Mouse (Mus musculus) frontal cortex, postnatal 14 days (tissue): ENCODE measurements around the gene Ilf3.
"Not testable (repeated sequence)": the region's sequence is repeated elsewhere in the genome, so short reads cannot be mapped to it uniquely, and the experiment has no call there.

Source experiments
- DNase-seq, 2 experiments: peaks; one replicate each; pipeline ENCODE4 v3.0.0; 2022; ENCODE audit warnings: low spot score in 2 of 2

Gene Ilf3

GRCm38 (mm10) chr9:21367357-21368111 lies at the start of gene Ilf3:
Ilf3 (plus strand) TSS chr9:21367871.
- peak; percentile 100 for DNase-seq

- no peak for DNase-seq
Observed at GRCm38 (mm10) chr9:21318792-21319191, 48.9 kb upstream of the Ilf3 start.

GRCm38 (mm10) chr9:21319503-21319902 lies 48.2 kb upstream of the Ilf3 start:
- no peak for DNase-seq

DNA sequence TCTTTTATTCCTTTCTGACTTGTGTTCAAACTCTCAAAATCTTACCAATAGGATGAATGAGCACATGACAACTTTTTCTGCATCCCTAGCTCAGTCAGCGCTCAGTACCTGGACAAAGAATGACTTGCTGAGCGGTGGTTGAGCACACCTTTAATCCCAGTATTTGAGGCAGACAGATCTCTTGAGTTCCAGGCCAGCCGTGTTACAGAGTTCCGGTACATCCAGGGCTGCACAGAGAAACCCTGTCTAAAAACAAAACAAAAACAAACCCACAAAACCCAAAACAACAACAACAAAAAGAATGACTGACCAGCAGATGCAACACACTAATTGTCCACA lies 47.4 kb upstream of the Ilf3 start:
- no peak for DNase-seq

DNA sequence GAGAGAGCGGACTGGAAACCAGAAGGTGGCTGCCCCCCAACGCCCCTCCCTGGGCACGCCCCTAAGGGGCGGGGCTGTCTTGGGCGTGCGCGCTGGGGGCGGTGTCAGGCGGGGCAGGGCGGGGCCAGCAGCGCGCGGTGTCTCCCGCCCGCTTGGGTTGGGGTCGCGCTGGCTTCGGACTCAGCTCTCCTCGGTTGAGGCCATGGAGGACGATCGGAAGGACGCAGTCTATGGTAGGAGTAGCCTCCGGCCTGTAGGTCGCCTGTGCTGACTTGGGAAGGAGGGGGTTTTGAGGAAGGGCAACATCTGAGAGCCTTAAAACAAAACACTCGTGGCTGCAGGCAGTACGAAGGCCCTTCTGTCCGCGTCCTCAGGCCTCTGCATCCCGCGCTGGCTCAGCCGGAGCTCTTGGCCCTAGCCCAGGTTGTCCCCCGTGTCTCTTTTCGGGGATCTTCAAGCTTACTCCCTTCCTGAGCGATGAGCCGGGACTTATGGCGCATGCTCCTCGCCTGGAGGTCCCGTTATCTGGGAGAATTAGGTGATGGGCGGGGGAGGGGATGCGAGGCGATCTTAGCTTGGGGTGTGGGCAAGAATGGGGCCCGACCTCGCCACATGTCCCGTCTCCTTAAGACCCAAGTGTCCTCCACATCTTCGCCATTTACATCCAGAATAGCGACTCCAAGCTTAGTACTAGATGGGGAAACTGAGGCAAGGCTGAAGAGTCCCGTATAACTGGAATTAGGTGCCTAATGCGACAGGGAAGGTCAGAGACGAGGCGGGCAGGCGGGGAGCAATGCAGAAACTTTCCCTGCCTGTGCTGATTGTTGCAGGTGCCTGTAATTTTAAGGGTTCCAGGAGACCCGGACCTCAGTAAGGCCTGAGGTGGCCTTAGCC lies 46.8 kb upstream of the Ilf3 start, which contains the start of gene Slc44a2:
TSS of gene Slc44a2 (plus strand) at position 80 of the 894 bp plus-strand sequence.
- peak; percentile 27 to 66 for DNase-seq

GRCm38 (mm10) chr9:21321513-21321835 lies 46.2 kb upstream of the Ilf3 start:
- DNase-seq = no peak

DNA sequence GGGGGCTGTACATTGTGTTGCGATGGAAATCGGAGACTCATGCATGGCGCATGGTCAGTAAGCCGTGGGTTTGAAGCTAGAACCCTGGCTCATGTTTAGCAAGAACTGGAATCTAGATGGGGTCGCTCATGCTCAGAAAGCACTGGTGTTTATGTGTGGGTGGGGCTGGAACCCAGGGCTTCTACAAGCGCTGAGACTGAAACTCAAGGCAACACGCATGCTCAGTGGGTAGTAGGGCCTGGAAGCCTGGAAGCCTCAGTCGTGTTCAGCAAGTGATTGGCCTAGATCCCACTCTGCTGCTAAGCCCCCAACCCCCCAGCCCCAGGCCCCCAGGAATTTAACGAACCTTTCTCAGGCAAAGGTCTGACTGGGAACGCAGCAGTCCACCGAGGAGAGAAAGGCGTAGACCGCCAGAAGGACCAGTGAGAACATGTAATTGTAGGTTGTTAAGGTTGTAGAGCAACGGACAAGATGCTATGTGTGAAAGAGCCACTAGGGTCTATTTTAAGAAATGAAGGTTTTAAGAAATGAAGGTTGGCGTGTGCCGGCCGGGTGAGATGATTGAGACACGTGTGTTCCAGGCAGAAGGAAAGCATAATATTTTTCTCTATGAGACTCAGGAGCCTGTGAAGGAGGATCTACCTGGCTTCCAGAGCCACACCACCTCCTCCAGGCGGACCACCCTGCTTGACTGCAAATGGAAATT lies 45.3 kb upstream of the Ilf3 start:
- no peak for DNase-seq

DNA sequence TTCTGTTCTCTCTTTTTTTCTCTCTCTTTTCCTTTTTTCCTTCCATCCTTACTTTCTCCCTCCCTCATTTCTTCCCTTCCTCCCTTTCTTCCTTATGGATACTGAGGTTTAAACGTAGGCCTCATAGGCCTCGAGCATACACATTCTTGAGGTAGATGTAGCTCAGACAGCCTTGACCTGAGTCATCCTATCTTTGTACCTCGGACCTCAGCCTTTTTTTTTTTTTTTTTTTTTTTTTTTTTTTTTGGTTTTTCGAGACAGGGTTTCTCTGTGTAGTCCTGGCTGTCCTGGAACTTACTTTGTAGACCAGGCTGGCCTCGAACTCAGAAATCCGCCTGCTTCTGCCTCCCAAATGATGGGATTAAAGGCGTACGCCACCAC lies 44.8 kb upstream of the Ilf3 start:
- DNase-seq = not testable (repeated sequence)

DNA sequence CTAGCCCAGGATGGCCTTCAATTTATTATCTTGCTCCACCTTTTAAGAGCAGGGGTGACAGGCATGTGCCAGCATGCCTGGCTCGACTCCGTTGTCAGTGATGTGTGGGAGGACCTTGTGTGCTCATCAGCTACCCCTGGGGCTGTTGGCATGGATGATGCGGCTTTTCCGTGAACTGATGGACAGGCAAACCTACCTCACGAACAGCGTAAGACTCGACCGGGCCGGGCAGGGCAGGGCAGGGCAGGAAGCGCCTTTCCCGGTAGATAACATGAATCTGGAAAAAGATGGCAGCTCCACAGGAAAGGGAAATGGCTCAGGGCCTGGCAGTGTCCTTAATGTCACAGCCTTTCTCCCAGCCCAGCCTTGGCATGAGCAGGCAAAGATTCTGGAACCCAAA lies 43.4 kb upstream of the Ilf3 start:
- DNase-seq = no peak

GRCm38 (mm10) chr9:21327569-21327968 lies 40.1 kb upstream of the Ilf3 start:
- no peak for DNase-seq

DNA sequence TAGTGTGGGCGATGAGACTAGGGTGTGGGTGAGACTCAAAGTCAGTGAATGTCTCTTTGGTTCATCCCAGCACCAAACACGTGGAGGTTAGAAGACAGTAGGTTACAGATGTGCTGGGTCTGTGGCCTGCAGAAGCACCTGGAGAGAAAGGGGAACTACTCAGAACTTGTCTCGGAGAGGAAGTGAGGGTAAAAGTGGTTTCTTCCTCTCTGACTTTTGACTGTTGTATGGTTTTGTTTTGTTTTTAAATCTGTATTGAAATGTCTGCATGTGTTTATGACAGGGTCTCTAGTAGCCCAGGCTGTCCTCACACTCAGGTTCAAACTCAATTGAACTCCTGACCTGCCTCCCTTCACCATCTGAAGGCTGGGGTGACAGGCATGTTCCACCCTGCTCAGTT lies 39.6 kb upstream of the Ilf3 start:
- no peak for DNase-seq

DNA sequence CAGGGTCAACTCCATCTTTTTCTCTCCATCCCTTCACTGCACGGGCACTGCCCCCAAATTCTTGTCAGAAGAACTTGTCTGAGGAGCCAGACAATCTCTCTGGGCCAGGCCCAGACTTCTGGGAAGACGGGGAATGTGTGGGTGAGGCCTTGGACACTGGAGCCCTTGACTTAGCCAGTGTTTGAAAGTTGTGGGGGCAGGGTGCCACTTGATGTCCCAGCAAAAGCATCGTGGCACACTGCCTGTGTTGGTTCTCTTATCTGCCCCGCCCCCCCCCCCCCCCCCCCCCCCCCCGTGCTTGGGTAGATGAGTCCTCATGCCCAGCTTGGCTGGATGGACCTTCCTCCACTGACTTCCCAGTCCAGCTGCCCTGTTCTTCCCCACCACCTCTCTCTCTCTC lies 38.6 kb upstream of the Ilf3 start:
- DNase-seq = no peak

DNA sequence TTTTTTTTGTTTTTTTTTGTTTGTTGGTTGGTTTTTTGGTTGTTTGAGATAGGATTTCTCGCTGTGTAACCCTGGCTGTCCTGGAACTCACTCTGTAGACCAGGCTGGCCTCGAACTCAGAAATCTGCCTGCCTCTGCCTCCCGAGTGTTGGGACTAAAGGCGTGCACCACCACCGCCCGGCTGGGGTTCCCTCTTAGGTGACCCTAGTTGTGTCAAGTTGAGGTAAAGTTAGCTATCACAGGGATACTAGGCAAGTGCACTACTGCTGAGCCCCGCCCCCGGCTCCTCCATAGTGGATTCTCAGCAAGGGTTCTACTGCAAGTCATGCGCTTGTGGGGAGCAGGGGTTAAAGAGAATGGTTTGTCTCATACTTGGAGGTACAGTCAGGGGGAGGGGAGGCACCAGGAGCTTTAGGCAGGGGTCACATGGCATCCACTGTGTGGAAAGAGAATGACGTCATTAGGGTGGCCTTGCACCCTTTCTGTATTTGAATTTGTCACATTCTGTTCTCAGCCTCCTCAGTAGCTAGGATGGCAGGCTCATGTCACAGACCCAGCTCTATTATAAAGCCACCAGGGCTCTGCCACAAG lies 37.9 kb upstream of the Ilf3 start:
- no peak for DNase-seq

GRCm38 (mm10) chr9:21331365-21332140 lies 36.1 kb upstream of the Ilf3 start:
- no peak for DNase-seq

DNA sequence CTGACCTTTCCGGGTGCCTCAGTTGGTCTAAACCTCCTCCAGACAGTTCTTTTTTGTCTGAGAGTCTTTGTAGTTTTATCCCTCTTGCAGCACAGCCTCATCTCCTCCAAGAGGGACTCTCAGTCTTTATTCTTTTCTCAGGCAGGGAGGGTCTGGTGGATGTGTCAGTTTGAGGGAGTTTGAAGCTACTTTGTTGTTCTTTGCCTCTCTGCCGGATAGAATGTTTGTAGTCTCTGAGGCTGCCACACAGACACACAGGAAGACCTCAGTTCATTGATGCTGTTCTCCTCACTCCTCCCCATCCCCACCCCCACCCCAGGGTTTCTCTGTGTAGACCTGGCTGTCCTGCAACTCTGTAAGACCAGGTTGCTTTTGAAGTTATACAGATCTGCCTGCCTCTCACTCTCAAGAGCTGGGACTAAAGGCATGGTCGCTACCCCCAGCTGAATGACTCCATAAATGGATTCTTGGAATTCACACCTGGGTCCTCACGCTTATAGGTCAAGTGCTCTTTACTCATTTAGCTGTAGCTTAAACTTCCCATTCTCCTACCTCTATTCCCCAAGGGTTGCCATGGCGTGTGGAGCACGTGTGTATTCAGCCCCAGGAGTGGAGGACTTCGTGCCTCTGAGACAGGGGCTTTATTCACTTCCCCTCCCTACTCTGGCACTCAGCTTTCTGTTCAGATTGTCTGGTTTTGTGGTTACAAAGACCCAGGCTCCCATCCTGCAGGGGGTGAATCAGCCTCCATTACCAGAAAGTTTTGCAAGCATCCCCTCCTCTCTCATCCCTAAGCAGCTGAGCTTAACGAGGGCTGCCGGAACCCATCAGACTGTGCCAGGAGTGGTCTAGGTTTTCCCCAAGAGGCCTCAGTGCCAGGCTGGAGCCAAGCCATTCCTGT lies 35.3 kb upstream of the Ilf3 start:
- no peak for DNase-seq

DNA sequence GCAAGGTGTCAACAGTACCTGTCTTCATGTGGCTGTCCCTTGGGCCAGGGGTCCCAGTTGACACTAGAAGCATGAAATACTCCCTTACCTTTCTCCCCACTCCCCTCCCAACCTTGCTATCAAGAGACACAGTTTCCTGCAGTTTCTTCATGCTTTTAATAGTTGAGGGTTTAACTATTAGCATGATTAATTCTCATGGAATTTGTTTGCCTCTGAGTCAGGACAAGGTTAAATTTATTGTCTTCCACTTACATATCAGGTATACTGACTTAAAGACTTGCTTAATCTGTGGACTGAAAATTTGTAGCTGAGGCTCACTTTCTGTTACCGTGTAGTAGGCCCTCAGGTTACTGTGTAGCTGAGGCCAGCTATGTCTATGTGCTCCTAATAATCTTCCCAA lies 34.1 kb upstream of the Ilf3 start:
- no peak for DNase-seq

- DNase-seq = no peak
Observed at GRCm38 (mm10) chr9:21334747-21335146, 32.9 kb upstream of the Ilf3 start.

DNA sequence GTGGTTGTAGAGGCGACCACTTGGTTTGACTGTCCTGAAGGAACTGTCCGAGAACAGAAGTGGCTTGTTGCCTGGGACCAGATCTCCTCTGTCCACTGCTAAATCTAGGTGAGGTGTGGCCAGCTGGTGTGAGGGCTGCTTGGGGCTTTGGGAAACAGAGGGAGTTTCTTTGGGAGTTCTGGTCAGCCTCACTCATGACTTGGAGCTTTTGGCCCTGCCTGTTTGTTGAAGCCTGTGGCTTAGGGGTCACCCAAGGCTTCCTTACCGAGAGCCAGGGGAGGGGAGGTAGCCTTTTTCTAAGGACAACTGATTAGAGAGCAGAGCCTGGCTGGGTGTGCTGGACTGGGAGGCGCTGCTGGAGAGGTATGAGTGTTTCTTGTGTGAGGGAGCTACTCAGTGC lies 32.3 kb upstream of the Ilf3 start:
- no peak for DNase-seq

GRCm38 (mm10) chr9:21336491-21336890 lies 31.2 kb upstream of the Ilf3 start:
- no peak for DNase-seq

- no peak for DNase-seq
Observed at GRCm38 (mm10) chr9:21337652-21338051, 30.0 kb upstream of the Ilf3 start.
